21 mouse cellular contexts compared by ENCODE assay signal in the genomic region with DNA sequence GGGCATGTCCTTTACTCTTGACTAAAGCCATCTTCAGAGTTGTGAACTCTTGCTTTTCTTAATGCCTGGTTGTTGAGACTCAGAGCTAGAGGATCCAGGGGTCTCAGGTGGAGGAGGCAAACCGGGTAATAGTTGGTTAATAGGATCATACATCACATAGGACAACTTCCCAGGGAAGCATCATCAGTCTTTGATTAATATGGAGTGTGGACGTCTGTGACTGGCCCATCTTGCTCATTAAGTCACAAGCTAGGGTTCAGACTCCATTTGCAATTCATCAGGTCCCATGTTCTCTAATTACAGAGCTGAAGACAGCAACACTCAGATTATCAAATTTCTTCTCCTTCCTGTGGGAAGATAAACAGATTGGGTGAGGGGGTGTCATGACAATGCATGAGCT.
"Had no signal": no experiment of that assay in that cellular context is flagged by ENCODE, and none has a peak within 500 bp of the region (broad histone marks: within the 10 kb centered on the region; RNA-seq: fewer than 3 reads in every experiment).

No protein-coding gene starts in this region.

- H3K9me3 ChIP-seq: limb, embryonic 10.5 days; limb, embryonic 13.5 days; liver, embryonic 12.5 days; liver, embryonic 15.5 days; midbrain, embryonic 12.5 days; midbrain, embryonic 15.5 days had no signal

- H3K4me3 ChIP-seq: layer of hippocampus, adult 2 months; limb, embryonic 10.5 days; limb, embryonic 13.5 days; liver, embryonic 12.5 days; liver, embryonic 15.5 days; midbrain, embryonic 12.5 days; midbrain, embryonic 15.5 days had no signal

- H3K27me3 ChIP-seq: limb, embryonic 13.5 days; liver, embryonic 12.5 days; liver, embryonic 15.5 days; midbrain, embryonic 12.5 days; midbrain, embryonic 15.5 days had no signal

- DNase-seq: kidney, postnatal 25 days; layer of hippocampus, adult 9-11 months; liver; lung, adult 2 months; lung, postnatal 14 days; lung, postnatal 4 days; right cerebral cortex, adult 18-20 months; right cerebral cortex, postnatal 14 days; right cerebral cortex, postnatal 4 days; thymus, adult 2 months; thymus, postnatal 14 days; thymus, postnatal 4 days had no signal

- H3K4me1 ChIP-seq: limb, embryonic 10.5 days; limb, embryonic 13.5 days; liver, embryonic 12.5 days; liver, embryonic 15.5 days; midbrain, embryonic 12.5 days; midbrain, embryonic 15.5 days had no signal

- H3K4me2 ChIP-seq: limb, embryonic 13.5 days; liver, embryonic 12.5 days; liver, embryonic 15.5 days; midbrain, embryonic 12.5 days; midbrain, embryonic 15.5 days had no signal

- H3K27ac ChIP-seq: kidney, postnatal 0 days; layer of hippocampus, adult 2 months; limb, embryonic 10.5 days; limb, embryonic 13.5 days; liver, embryonic 12.5 days; liver, embryonic 15.5 days; midbrain, embryonic 12.5 days; midbrain, embryonic 15.5 days; stomach, postnatal 0 days had no signal

- ATAC-seq: liver, embryonic 12.5 days; midbrain, embryonic 15.5 days had no signal

- H3K9ac ChIP-seq: limb, embryonic 13.5 days; liver, embryonic 12.5 days; liver, embryonic 15.5 days; midbrain, embryonic 12.5 days; midbrain, embryonic 15.5 days had no signal

- H3K36me3 ChIP-seq: limb, embryonic 10.5 days; limb, embryonic 13.5 days; liver, embryonic 12.5 days; liver, embryonic 15.5 days; midbrain, embryonic 12.5 days; midbrain, embryonic 15.5 days had no signal
